8 mouse cellular contexts compared by ENCODE assay signal in the genomic region with DNA sequence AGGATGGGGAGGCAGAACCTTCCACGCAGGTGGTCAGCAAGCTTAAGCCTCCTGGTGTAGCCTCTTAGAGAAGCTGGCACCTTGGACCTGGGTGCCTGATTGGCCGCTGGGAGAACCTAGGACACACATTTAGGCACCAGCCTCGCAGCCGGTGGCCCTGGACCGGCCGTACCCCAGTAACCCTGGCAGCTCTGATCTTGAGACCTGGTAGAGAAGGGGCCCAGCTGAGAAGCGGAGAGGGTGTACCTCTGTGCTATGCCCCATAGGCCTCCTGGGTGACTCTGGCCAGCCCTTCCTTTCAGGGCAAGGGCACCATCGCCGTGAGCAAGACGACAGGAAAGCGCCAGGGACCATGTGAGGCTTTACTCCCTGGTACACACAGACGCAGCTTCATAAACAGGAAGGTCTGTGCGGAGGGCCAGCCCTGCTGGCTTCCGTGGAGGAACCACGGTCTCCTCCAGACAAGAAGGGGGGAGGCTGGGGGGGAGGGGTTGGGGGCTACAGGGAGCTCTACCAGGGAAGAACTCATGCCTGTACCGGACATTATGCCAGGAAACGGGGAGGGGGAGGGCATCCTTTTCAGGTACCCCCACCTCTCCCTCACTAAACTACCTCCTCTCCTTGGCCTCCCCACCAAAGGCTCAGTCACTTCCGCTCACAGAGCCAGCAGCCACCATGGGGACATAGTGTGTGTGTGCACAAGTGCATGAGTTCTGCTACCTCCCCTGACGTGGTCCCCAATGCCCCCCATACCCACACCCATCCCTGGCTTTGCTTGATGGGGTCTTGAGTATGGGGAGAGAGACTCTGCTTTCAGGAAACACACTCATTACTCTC. TPM values are rescaled to one million over a fixed set of nuclear protein-coding genes. Genes with fewer than 3 reads are reported as not detected.
DNase-seq lines count a peak whose midpoint lies in the region; ATAC-seq and TF ChIP-seq lines count a peak whose summit lies in the region.

No protein-coding gene starts in this region.

- no peaks in the 10 kb centered on the region for H3K79me2 ChIP-seq in macrophage (ENCODE audit: inconsistent target)

- TF ChIP-seq CTCF in heart, postnatal 0 days (IDR thresholded peaks at IDR 0.05; ENCODE audit: low read depth) = no peak

- peak overlapping the region; percentile 51 for H3K4me2 ChIP-seq in heart, postnatal 0 days (ENCODE audit: low read depth, low read length)
- peak overlapping the region; percentile 45 for H3K4me2 ChIP-seq in stomach, embryonic 15.5 days

- WGBS in heart, postnatal 0 days = 49% methylated on average over 19 of the region's 19 CpGs
- 15% methylated on average over 16 of the region's 19 CpGs for WGBS in macrophage (ENCODE audit: missing documents)
- WGBS in stomach, embryonic 15.5 days = 68% methylated on average over 19 of the region's 19 CpGs

- H3K9me3 ChIP-seq in heart, postnatal 0 days (replicated peaks; ENCODE audit: control insufficient read depth, low read length) = no peaks in the 10 kb centered on the region
- no peaks in the 10 kb centered on the region for H3K9me3 ChIP-seq in stomach, embryonic 15.5 days

- no peaks in the 10 kb centered on the region for H3K27me3 ChIP-seq in heart, postnatal 0 days (ENCODE audit: control insufficient read depth, insufficient read depth, low read length)
- no peaks in the 10 kb centered on the region for H3K27me3 ChIP-seq in stomach, embryonic 15.5 days (replicated peaks)

- peak; percentile 74 for DNase-seq in CD4-positive, CD25-positive, alpha-beta regulatory T cell, adult 2 months (ENCODE audit: low read depth, low spot score)
- peak; percentile 33 for DNase-seq in c-Kit-positive CD71-negative TER-119-negative erythroid progenitor cells, embryonic 14.5 days (ENCODE audit: low read depth)
- peak; percentile 34 for DNase-seq in heart, postnatal 0 days (ENCODE audit: low spot score)
- DNase-seq in kidney, postnatal 14 days = peak; percentile 78
- no peak for DNase-seq in urinary bladder, postnatal 25 days (ENCODE audit: low spot score)

- peak; percentile 45 for ATAC-seq in heart, postnatal 0 days (ENCODE audit: insufficient read depth, low read depth)
- peak; percentile 12; the same call in 1 of the 2 replicates for ATAC-seq in stomach, embryonic 15.5 days (ENCODE audit: insufficient read depth, low FRiP score, low read depth)
- ATAC-seq in megakaryocyte-erythroid progenitor cell, adult 5-6 weeks (replicated peaks; ENCODE audit: low FRiP score, low TSS enrichment, poor library complexity, severe bottlenecking) = no peak

- peak; percentile 35; the same call in 1 of the 2 replicates for TF ChIP-seq EP300 in heart, postnatal 0 days (IDR thresholded peaks at IDR 0.05; ENCODE audit: low read depth)

- 0 out of 2 replicates have a peak overlapping the region, but pooled peaks have one; percentile 16 for H3K9ac ChIP-seq in heart, postnatal 0 days (replicated peaks; ENCODE audit: low read depth, low read length)
- no peak overlapping the region for H3K9ac ChIP-seq in stomach, embryonic 15.5 days

- H3K36me3 ChIP-seq in heart, postnatal 0 days (replicated peaks; ENCODE audit: control insufficient read depth, insufficient read depth, low read length) = peaks cover 18% of the 10 kb centered on the region
- no peaks in the 10 kb centered on the region for H3K36me3 ChIP-seq in macrophage (ENCODE audit: inconsistent target)
- peaks cover 6% of the 10 kb centered on the region; the same call in 1 of the 2 replicates for H3K36me3 ChIP-seq in stomach, embryonic 15.5 days

- H3K4me3 ChIP-seq in heart, postnatal 0 days (ENCODE audit: low read depth, low read length) = peak overlapping the region; percentile 34
- peak overlapping the region; percentile 21; the same call in 1 of the 2 replicates for H3K4me3 ChIP-seq in macrophage (ENCODE audit: inconsistent target)
- H3K4me3 ChIP-seq in stomach, embryonic 15.5 days (replicated peaks) = peak overlapping the region; percentile 31

- peak overlapping the region; percentile 82 for H3K27ac ChIP-seq in heart, postnatal 0 days (ENCODE audit: low read depth)
- peak overlapping the region; percentile 32 for H3K27ac ChIP-seq in macrophage
- peak overlapping the region; percentile 63 for H3K27ac ChIP-seq in stomach, embryonic 15.5 days

- H3K4me1 ChIP-seq in heart, postnatal 0 days (ENCODE audit: control insufficient read depth, insufficient read depth) = no peaks in the 10 kb centered on the region
- H3K4me1 ChIP-seq in stomach, embryonic 15.5 days = peaks cover 6% of the 10 kb centered on the region; the same call in 1 of the 2 replicates

RNA-seq across cellular contexts. Expression of a gene that starts 1.5 kb away (rescaled TPM):
- 12.9 and 13.1 TPM in 2 replicates for total RNA-seq in heart, postnatal 0 days (2014; rRNA removed; ENCODE audit: low replicate concordance)
- polyA plus RNA-seq in heart, postnatal 0 days (2015; fragmentation: Nextera tagmentation; extraction: Ambion mirVana) = 13.0 and 13.4 TPM in 2 replicates
- total RNA-seq in macrophage (2018; cell fraction: chromatin; rRNA removed) = 1 to 10 TPM in 10 of 26 experiments, under 1 TPM in 3, not detected in 13; 0.84 to 4.1 (median 1.7) TPM
- total RNA-seq in macrophage (2018; cell fraction: cytosol; rRNA removed) = 1 to 10 TPM in 24 of 26 experiments, under 1 TPM in 2; 0.92 to 3.3 (median 1.5) TPM
- 1 to 10 TPM in 17 of 26 experiments, under 1 TPM in 8, not detected in 1; 0.36 to 4.6 (median 1.5) TPM for total RNA-seq in macrophage (2018; cell fraction: nucleus; rRNA removed)
- polyA plus RNA-seq in macrophage (2018) = 0.69 to 5.4 TPM (median 1.8 TPM) in 3 replicates
- polyA plus RNA-seq in stomach, embryonic 15.5 days (2015; fragmentation: Nextera tagmentation; extraction: Ambion mirVana) = 18.0 and 21.1 TPM in 2 replicates
- total RNA-seq in megakaryocyte-erythroid progenitor cell, adult 5-6 weeks (2014; fragmentation: Nextera tagmentation) = 15.0 and 21.8 TPM in 2 replicates
- total RNA-seq in megakaryocyte-erythroid progenitor cell, adult 5-6 weeks (2017) = 4.6 and 5.1 TPM in 2 replicates

RNA-seq across cellular contexts. Expression of a gene that starts 31.1 kb away (rescaled TPM):
- total RNA-seq in heart, postnatal 0 days (2014; rRNA removed; ENCODE audit: low replicate concordance) = 2.7 and 6.4 TPM in 2 replicates
- 4.0 and 4.6 TPM in 2 replicates for polyA plus RNA-seq in heart, postnatal 0 days (2015; fragmentation: Nextera tagmentation; extraction: Ambion mirVana)
- under 1 TPM in 4 of 26 experiments, not detected in 22; 0.13 to 0.33 (median 0.23) TPM for total RNA-seq in macrophage (2018; cell fraction: chromatin; rRNA removed)
- under 1 TPM in 8 of 26 experiments, not detected in 18; under 0.01 to 0.06 (median 0.05) TPM for total RNA-seq in macrophage (2018; cell fraction: cytosol; rRNA removed)
- total RNA-seq in macrophage (2018; cell fraction: nucleus; rRNA removed) = under 1 TPM in 4 of 26 experiments, not detected in 22; 0.18 to 0.61 (median 0.25) TPM
- 0.21 TPM in 1 of 3 replicates, not detected in the others for polyA plus RNA-seq in macrophage (2018)
- 6.6 and 7.6 TPM in 2 replicates for polyA plus RNA-seq in stomach, embryonic 15.5 days (2015; fragmentation: Nextera tagmentation; extraction: Ambion mirVana)
- 0.42 TPM in 1 of 2 replicates, not detected in the other for total RNA-seq in megakaryocyte-erythroid progenitor cell, adult 5-6 weeks (2014; fragmentation: Nextera tagmentation)
- not detected in 2 replicates for total RNA-seq in megakaryocyte-erythroid progenitor cell, adult 5-6 weeks (2017)

RNA-seq across cellular contexts. Expression of a gene that starts 53.2 kb away (rescaled TPM):
- total RNA-seq in heart, postnatal 0 days (2014; rRNA removed; ENCODE audit: low replicate concordance) = 0.12 and 0.19 TPM in 2 replicates
- 0.05 and 0.11 TPM in 2 replicates for polyA plus RNA-seq in heart, postnatal 0 days (2015; fragmentation: Nextera tagmentation; extraction: Ambion mirVana)
- not detected for total RNA-seq in macrophage (2018; cell fraction: chromatin; rRNA removed)
- total RNA-seq in macrophage (2018; cell fraction: cytosol; rRNA removed) = not detected
- total RNA-seq in macrophage (2018; cell fraction: nucleus; rRNA removed) = under 1 TPM in 1 of 26 experiments, not detected in 25; 0.06 TPM
- not detected in 3 replicates for polyA plus RNA-seq in macrophage (2018)
- 0.10 and 0.12 TPM in 2 replicates for polyA plus RNA-seq in stomach, embryonic 15.5 days (2015; fragmentation: Nextera tagmentation; extraction: Ambion mirVana)
- total RNA-seq in megakaryocyte-erythroid progenitor cell, adult 5-6 weeks (2014; fragmentation: Nextera tagmentation) = not detected in 2 replicates
- not detected in 2 replicates for total RNA-seq in megakaryocyte-erythroid progenitor cell, adult 5-6 weeks (2017)

Comparison
In these comparisons a context has a peak if more than half of its experiments do, and no peak if none do; other contexts are left out.
1. H3K27ac ChIP-seq: peak in every context shown above with its lines; median percentile 82 in heart, postnatal 0 days; 63 in stomach, embryonic 15.5 days; 32 in macrophage.